Mouse (Mus musculus) kidney, postnatal 25 days (tissue): ENCODE data around the gene Gm13084.
"Not testable (repeated sequence)": the region's sequence is repeated elsewhere in the genome, so short reads cannot be mapped to it uniquely, and the experiment has no call there.

Source experiments
- DNase-seq, 2 experiments: peaks; one replicate each; pipeline ENCODE4 v3.0.0; 2021; ENCODE audit warnings: mixed read lengths in 2 of 2

The Gm13084 gene

GRCm38 (mm10) chr4:143815993-143816392 is at the start of gene Gm13084:
TSS of gene Gm13084 (minus strand) at chr4:143816093.
- no peak for DNase-seq

- DNase-seq: not testable (repeated sequence)
Observed at GRCm38 (mm10) chr4:143846197-143846596, 30.3 kb upstream of the Gm13084 start, which contains the start of gene Gm13103. TSS of gene Gm13103 (plus strand) at chr4:143846497.

DNA sequence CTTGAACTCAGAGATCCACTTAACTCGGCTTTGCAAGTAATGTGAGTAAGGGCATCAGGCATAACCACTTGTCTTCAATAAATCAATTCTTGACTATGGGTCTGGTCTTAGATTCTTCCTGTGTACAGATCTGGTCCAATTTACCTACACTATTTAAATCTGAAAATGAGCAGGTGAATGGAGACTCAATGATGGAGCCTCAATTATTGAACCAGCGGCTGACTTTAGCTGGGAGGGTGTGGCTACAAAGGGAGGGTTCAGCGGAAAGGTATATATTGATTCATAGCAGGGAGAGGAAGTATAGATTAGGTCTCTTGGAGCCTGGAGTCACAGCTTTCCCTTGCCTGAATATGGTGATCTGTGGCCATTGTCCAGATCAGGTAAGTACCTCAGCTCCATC is 26.8 kb downstream of the Gm13084 start, which contains the start of gene Gm13023:
Gm13023 (plus strand) TSS at position 301 of the 400 bp plus-strand sequence.
- DNase-seq: not testable (repeated sequence)
